Mouse (Mus musculus) kidney, adult 11 months (tissue): ENCODE measurements around the gene C1qtnf4.

ENCODE experiments used
- DNase-seq: peaks from one replicate; pipeline ENCODE4 v3.0.0; 2022

Gene C1qtnf4

DNA sequence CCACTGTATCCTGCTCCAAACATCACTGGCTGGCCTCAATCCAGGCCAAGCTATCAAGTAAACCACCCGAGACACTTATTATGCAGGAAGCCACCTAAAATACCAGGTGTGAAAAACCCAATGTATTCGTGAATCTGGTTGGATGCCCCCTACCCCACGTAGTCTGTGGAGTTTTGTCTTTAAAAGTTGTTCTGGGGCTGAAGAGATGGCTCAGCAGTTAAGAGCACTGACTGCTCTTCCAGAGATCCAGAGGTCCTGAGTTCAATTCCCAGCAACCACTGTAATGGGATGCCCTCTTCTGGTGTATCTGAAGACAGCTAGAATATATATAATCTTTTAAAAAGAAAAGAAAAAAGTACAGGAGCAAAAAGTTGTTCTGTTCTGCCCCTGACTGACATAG lies 52.7 kb downstream of the C1qtnf4 start:
- no peak for DNase-seq

- no peak for DNase-seq
Observed at GRCm38 (mm10) chr2:90939750-90940149, 54.1 kb downstream of the C1qtnf4 start.
